Mouse (Mus musculus): ENCODE data around the gene Rasip1. TPM values are rescaled to one million over a fixed set of nuclear protein-coding genes. Genes with fewer than 3 reads are reported as not detected.

Gene Rasip1
- polyA plus RNA-seq, 1 experiment from 2014 or later = 16.7 TPM

DNA sequence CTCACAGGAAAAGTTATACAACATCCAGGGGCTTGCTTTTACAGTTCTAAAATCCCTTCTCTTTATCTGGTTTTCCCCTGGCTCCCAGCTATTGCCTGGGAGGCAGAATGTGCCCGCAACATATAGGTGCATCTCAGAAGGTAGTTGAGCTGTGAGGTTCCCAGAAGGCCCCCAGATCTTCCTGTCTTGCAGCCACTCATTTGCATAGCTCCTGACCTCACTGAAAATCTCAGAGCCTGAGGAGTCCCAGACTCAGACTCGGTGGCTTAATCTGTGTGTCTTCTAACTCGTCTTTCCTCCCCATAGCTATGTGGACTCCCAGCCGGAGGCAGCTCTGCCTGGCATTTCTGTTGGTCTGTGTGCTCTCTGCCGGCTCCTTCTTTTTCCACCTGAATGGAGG lies 9.0 kb upstream of the Rasip1 start:
- H3K27me3 ChIP-seq (replicated peaks; ENCODE audit: control insufficient read depth, insufficient read depth, low read length) = peaks cover 21% of the 10 kb centered on the region
- H3K4me1 ChIP-seq (ENCODE audit: control insufficient read depth, insufficient read depth, low read depth, low read length) = peaks cover 5% of the 10 kb centered on the region
- no peak overlapping the region for H3K9ac ChIP-seq (ENCODE audit: low read depth, low read length)
- ATAC-seq = no peak
- no peak overlapping the region for H3K4me2 ChIP-seq (ENCODE audit: low read length)
- no peaks in the 10 kb centered on the region for H3K36me3 ChIP-seq (ENCODE audit: control insufficient read depth, insufficient read depth, low read length)
- no peak overlapping the region for H3K4me3 ChIP-seq (ENCODE audit: low read length)
- H3K27ac ChIP-seq (ENCODE audit: low read depth, low read length) = no peak overlapping the region
- no peaks in the 10 kb centered on the region for H3K9me3 ChIP-seq (ENCODE audit: control insufficient read depth, low read length)
- 80% methylated on average over 5 of the region's 5 CpGs for WGBS

DNA sequence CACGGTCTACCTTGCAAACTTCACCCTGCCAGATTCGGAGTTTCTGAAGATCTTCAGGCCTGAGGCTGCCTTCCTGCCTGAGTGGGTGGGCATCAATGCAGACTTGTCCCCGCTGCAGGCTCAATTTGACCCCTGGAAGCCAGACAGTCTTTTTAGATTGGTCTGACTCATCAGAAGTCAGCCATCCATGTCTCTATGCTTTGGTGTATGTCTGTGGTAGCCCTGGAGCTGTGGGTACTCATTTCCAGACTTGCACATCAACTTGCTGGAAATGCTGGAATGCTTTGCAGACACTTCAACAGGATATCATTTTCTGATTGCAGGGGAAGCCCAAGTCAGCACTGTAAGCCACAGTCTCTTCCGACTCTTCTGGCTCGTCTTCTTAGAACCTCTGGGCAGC lies 7.7 kb upstream of the Rasip1 start:
- Histone ChIP-seq H3K27ac (ENCODE audit: low read depth, low read length) (no peak overlapping the region), H3K9me3 (ENCODE audit: control insufficient read depth, low read length) (no peaks in the 10 kb centered on the region), H3K4me3 (ENCODE audit: low read length) (no peak overlapping the region), H3K9ac (ENCODE audit: low read depth, low read length) (no peak overlapping the region), H3K4me2 (ENCODE audit: low read length) (no peak overlapping the region), H3K36me3 (ENCODE audit: control insufficient read depth, insufficient read depth, low read length) (no peaks in the 10 kb centered on the region), H3K27me3 (replicated peaks; ENCODE audit: control insufficient read depth, insufficient read depth, low read length) (peaks cover 21% of the 10 kb centered on the region), H3K4me1 (ENCODE audit: control insufficient read depth, insufficient read depth, low read depth, low read length) (peaks cover 5% of the 10 kb centered on the region)
- WGBS = 88% methylated on average over 5 of the region's 5 CpGs
- no peak for ATAC-seq

DNA sequence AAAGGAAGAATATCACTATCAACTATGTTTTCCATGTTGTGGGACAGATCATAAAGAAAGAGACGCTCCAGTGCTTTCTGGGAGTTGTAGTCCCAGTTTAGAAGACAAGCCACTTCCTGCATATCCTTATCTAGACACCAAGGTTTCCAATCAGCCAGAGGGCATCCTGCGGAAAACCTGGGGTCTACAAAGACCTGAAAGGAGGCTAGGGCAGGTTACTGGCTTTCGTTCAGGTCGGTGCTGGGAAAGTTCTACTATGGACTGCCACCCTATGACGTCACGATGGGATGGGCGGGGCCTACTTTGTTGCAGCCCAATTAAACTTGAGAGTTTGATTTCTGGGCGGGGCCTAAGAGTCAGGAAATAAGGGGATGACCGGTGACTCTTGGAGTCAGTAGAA lies 5.8 kb upstream of the Rasip1 start, which contains the start of gene Izumo1:
Gene Izumo1 (plus strand): TSS at position 369 of the 400 bp plus-strand sequence.
- Histone ChIP-seq H3K9me3 (ENCODE audit: control insufficient read depth, low read length) (no peaks in the 10 kb centered on the region), H3K27me3 (replicated peaks; ENCODE audit: control insufficient read depth, insufficient read depth, low read length) (peaks cover 19% of the 10 kb centered on the region), H3K27ac (ENCODE audit: low read depth, low read length) (no peak within 1 kb of the TSS), H3K4me2 (ENCODE audit: low read length) (no peak within 1 kb of the TSS), H3K4me3 (ENCODE audit: low read length) (no peak within 1 kb of the TSS), H3K4me1 (ENCODE audit: control insufficient read depth, insufficient read depth, low read depth, low read length) (peaks cover 5% of the 10 kb centered on the region), H3K36me3 (ENCODE audit: control insufficient read depth, insufficient read depth, low read length) (no peaks in the 10 kb centered on the region), H3K9ac (ENCODE audit: low read depth, low read length) (no peak within 1 kb of the TSS)
- ATAC-seq = no peak
- WGBS = 38% methylated on average over 9 of the region's 9 CpGs

DNA sequence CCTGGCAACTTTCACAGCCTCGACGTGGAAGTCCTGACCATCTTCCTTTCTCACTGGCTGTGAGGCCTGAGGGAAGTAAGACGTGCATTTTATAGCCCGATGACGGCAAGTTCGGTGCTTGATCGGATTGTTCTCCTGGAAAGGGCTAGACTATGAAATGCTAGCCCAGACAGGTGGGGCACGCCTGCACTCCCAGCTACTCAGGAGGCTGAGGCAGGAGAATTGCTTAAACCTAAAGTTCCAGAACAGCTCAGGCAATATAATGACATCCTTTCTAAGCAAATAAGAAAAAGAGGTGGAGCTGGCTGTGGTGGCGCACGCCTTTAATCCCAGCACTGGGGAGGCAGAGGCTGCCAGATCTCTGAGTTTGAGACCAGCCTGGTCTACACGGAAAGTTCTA lies 3.8 kb upstream of the Rasip1 start:
- peaks cover 8% of the 10 kb centered on the region for H3K27me3 ChIP-seq (replicated peaks; ENCODE audit: control insufficient read depth, insufficient read depth, low read length)
- no peak overlapping the region for H3K4me3 ChIP-seq (ENCODE audit: low read length)
- 94% methylated on average over 11 of the region's 11 CpGs for WGBS
- no peaks in the 10 kb centered on the region for H3K9me3 ChIP-seq (ENCODE audit: control insufficient read depth, low read length)
- ATAC-seq = no peak
- H3K4me2 ChIP-seq (ENCODE audit: low read length) = no peak overlapping the region
- H3K9ac ChIP-seq (ENCODE audit: low read depth, low read length) = no peak overlapping the region
- no peak overlapping the region for H3K27ac ChIP-seq (ENCODE audit: low read depth, low read length)
- H3K4me1 ChIP-seq (ENCODE audit: control insufficient read depth, insufficient read depth, low read depth, low read length) = peaks cover 3% of the 10 kb centered on the region; the same call in 1 of the 2 replicates
- H3K36me3 ChIP-seq (ENCODE audit: control insufficient read depth, insufficient read depth, low read length) = no peaks in the 10 kb centered on the region

DNA sequence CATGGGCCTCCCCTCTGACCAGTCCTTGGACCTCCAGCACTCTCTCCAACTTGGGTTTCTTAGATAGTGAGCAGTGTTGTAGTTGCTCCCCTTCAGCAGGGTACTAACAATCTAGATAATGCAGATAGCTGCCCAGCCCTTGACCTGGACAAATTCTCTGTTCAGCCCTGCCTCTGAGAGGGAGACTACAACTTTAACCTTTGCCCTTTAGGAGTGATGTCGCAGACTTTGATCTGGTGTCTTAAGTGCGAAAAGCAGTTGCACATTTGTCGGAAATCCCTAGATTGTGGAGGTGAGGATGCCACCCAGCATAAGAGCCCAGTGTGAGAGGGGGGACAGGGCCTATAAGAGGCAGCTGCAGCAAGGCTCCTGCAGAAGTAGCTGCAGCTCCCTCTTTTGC lies 2.6 kb upstream of the Rasip1 start:
- Histone ChIP-seq H3K36me3 (ENCODE audit: control insufficient read depth, insufficient read depth, low read length) (no peaks in the 10 kb centered on the region), H3K4me2 (ENCODE audit: low read length) (no peak overlapping the region), H3K27ac (ENCODE audit: low read depth, low read length) (no peak overlapping the region), H3K27me3 (replicated peaks; ENCODE audit: control insufficient read depth, insufficient read depth, low read length) (no peaks in the 10 kb centered on the region), H3K9me3 (ENCODE audit: control insufficient read depth, low read length) (no peaks in the 10 kb centered on the region), H3K4me3 (ENCODE audit: low read length) (no peak overlapping the region), H3K9ac (ENCODE audit: low read depth, low read length) (no peak overlapping the region), H3K4me1 (ENCODE audit: control insufficient read depth, insufficient read depth, low read depth, low read length) (peaks cover 3% of the 10 kb centered on the region; the same call in 1 of the 2 replicates)
- no peak for ATAC-seq
- WGBS = 90% methylated on average over 3 of the region's 3 CpGs

DNA sequence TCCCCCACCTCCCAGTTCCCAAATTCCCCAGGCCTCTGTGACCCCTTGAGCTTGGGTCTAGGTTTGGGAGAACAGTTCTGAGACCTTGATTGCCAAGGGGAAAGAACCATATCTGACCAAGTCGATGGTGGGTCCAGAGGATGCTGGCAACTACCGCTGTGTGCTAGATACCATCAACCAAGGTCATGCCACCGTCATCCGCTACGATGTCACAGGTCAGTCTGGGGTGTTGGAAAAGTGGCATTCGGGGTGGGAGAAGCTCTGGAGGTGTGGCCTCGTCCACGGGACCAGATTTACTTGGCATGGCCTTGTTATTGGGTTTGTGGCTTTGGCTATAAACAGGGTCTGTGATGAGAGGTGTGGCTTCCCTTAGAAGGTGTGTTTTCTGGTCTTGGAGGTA lies 1.8 kb upstream of the Rasip1 start:
- Histone ChIP-seq H3K9me3 (ENCODE audit: control insufficient read depth, low read length) (no peaks in the 10 kb centered on the region), H3K4me3 (ENCODE audit: low read length) (no peak overlapping the region), H3K27ac (ENCODE audit: low read depth, low read length) (no peak overlapping the region), H3K4me2 (ENCODE audit: low read length) (no peak overlapping the region), H3K27me3 (replicated peaks; ENCODE audit: control insufficient read depth, insufficient read depth, low read length) (no peaks in the 10 kb centered on the region), H3K9ac (ENCODE audit: low read depth, low read length) (no peak overlapping the region), H3K4me1 (ENCODE audit: control insufficient read depth, insufficient read depth, low read depth, low read length) (peaks cover 3% of the 10 kb centered on the region; the same call in 1 of the 2 replicates), H3K36me3 (ENCODE audit: control insufficient read depth, insufficient read depth, low read length) (no peaks in the 10 kb centered on the region)
- 90% methylated on average over 8 of the region's 8 CpGs for WGBS
- ATAC-seq = no peak

DNA sequence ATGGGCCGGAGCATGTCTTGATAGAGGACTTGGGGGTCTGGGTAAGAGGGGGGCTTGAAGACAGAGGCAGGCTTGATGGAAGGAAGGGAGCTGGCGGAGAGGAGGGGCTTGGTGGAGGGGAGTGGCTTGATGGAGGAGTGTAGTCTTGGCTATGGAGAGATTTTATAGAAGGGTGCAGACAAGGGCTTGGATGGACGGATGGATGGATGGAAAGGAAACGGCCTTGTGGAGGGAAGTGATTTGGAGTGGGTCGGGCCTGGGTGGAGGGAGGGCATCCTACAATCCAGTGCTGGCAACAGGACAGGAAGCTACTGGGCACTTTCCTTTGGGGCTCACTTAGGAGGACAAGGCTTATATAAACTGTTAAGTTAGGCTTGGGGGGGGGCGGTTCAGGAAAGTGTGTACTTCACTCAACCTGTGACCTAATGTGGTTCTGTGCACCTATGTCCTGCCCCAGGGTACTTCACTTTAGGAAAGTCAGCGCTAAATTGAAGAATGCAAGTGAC lies 664 bp upstream of the Rasip1 start:
- Histone ChIP-seq H3K27ac (ENCODE audit: low read depth, low read length) (no peak overlapping the region), H3K27me3 (replicated peaks; ENCODE audit: control insufficient read depth, insufficient read depth, low read length) (no peaks in the 10 kb centered on the region), H3K4me3 (ENCODE audit: low read length) (no peak overlapping the region), H3K9me3 (ENCODE audit: control insufficient read depth, low read length) (no peaks in the 10 kb centered on the region), H3K9ac (ENCODE audit: low read depth, low read length) (no peak overlapping the region), H3K4me1 (ENCODE audit: control insufficient read depth, insufficient read depth, low read depth, low read length) (peaks cover 3% of the 10 kb centered on the region; the same call in 1 of the 2 replicates), H3K36me3 (ENCODE audit: control insufficient read depth, insufficient read depth, low read length) (no peaks in the 10 kb centered on the region), H3K4me2 (ENCODE audit: low read length) (no peak overlapping the region)
- 86% methylated on average over 7 of the region's 7 CpGs for WGBS
- no peak for ATAC-seq

DNA sequence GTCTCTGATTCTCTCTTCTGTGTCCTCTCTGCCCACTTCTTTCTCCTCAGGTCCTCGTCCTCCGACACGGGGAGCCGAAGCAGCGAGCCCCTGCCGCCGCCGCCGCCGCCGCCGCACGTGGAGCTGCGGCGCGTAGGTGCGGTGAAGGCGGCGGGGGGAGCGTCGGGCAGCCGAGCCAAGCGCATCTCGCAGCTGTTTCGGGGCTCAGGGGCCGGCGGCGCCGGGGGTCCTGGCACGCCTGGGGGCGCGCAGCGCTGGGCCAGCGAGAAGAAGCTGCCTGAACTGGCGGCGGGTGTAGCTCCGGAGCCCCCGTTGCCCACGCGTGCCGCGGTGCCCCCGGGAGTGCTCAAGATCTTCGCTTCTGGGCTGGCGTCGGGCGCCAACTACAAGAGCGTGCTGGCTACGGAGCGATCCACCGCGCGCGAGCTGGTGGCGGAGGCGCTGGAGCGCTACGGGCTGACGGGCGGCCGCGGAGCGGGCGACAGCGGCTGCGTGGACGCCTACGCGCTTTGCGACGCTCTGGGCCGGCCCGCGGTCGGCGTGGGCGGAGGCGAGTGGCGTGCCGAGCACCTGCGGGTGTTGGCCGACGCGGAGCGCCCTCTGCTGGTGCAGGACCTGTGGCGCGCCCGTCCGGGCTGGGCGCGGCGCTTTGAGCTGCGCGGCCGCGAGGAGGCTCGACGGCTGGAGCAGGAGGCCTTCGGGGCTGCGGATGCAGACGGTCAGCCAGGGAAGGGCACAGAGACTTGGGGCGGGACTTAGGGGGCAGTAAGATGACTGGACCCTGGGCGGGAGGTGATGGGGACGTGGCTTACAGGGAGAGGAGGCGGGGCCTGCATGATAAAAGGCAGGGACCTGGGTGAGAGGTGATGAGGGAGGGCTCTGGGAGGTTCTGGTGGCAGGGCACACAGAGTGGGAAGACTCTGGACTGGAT lies 1.3 kb downstream of the Rasip1 start:
- H3K9ac ChIP-seq (ENCODE audit: low read depth, low read length) = peak overlapping the region; percentile 75
- peak; percentile 89 for ATAC-seq
- H3K4me2 ChIP-seq (ENCODE audit: low read length) = peak overlapping the region; percentile 84
- peaks cover 9% of the 10 kb centered on the region for H3K4me1 ChIP-seq (ENCODE audit: control insufficient read depth, insufficient read depth, low read depth, low read length)
- under 1% methylated on average over 88 of the region's 105 CpGs for WGBS
- peak overlapping the region; percentile 82 for H3K27ac ChIP-seq (ENCODE audit: low read depth, low read length)
- H3K9me3 ChIP-seq (ENCODE audit: control insufficient read depth, low read length) = no peaks in the 10 kb centered on the region
- 0 out of 2 replicates have a peak, but pooled peaks cover 2% of the 10 kb centered on the region for H3K27me3 ChIP-seq (replicated peaks; ENCODE audit: control insufficient read depth, insufficient read depth, low read length)
- H3K36me3 ChIP-seq (ENCODE audit: control insufficient read depth, insufficient read depth, low read length) = no peaks in the 10 kb centered on the region
- peak overlapping the region; percentile 51 for H3K4me3 ChIP-seq (ENCODE audit: low read length)

DNA sequence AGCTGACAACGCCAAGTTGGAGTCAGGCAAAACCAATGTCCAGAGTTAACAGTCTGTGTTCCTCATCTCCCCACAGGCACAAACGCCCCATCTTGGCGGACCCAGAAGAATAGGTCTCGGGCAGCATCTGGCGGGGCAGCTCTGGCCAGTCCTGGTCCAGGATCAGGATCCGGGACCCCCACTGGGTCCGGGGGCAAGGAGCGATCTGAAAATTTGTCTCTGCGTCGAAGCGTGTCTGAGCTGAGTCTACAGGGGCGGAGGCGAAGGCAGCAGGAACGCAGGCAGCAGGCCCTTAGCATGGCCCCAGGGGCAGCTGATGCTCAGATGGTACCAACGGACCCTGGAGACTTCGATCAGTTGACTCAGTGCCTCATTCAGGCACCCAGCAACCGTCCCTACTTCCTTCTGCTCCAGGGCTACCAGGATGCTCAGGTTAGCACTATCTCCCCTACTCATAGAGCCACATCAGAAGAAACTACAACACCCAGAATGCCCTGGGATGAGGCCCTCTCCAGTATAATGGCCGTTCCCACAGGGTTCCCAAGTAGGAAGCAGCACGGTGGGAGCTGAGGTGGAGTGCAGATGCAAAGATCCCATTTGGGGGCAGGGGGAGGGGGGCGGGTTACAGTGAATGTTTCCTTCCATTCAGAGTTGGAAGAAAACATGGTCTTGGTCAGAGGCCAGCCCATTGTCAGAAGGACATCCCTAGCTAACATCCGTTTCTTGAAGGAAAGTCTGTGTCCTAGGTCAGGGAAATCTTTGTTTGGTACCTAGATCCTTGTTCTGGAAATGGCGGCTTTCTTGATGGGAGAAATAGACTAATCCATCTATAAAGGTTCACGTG lies 3.0 kb downstream of the Rasip1 start:
- Histone ChIP-seq H3K9ac (ENCODE audit: low read depth, low read length) (no peak overlapping the region), H3K4me1 (ENCODE audit: control insufficient read depth, insufficient read depth, low read depth, low read length) (peaks cover 9% of the 10 kb centered on the region), H3K27me3 (replicated peaks; ENCODE audit: control insufficient read depth, insufficient read depth, low read length) (0 out of 2 replicates have a peak, but pooled peaks cover 2% of the 10 kb centered on the region), H3K4me2 (ENCODE audit: low read length) (no peak overlapping the region), H3K9me3 (ENCODE audit: control insufficient read depth, low read length) (no peaks in the 10 kb centered on the region), H3K36me3 (ENCODE audit: control insufficient read depth, insufficient read depth, low read length) (no peaks in the 10 kb centered on the region), H3K4me3 (ENCODE audit: low read length) (no peak overlapping the region), H3K27ac (ENCODE audit: low read depth, low read length) (no peak overlapping the region)
- WGBS = 67% methylated on average over 23 of the region's 23 CpGs
- ATAC-seq = no peak

Measured in hindbrain, embryonic 16.5 days (tissue).